Mouse (Mus musculus) granulocyte monocyte progenitor cell, adult 5-6 weeks (primary cell): ENCODE results near the gene Mrpl14. TPM values are rescaled to one million over a fixed set of nuclear protein-coding genes. Genes with fewer than 3 reads are reported as not detected.
A peak's percentile ranks its signal among the peaks of the same experiment; 100 is the strongest.

Source experiments
- ATAC-seq: replicated peaks from 2 replicates; pipeline ENCODE4 v1.8.0; 2016; ENCODE audit warnings: mild to moderate bottlenecking, moderate TSS enrichment, inconsistent platforms; ENCODE audit not compliant: poor library complexity, severe bottlenecking
- total RNA-seq, 2 experiments: library from RNA; stranded (forward) in 1 of 2; stranded (reverse) in 1 of 2; fragments of 200-712, 200-1000 nt in 1 of 2; fragments of >200 nt in 1 of 2; fragmentation: Nextera tagmentation in 1 of 2; gene quantifications; 2 replicates each; pipeline ENCODE4 v1.2.3; 2014 to 2017

The Mrpl14 gene
- total RNA-seq, 2 experiments from 2014 or later, result 36.8 to 81.2 TPM

- ATAC-seq, result peak; percentile 36
Observed at GRCm38 (mm10) chr17:45685171-45686092, 690 bp upstream of the Mrpl14 start.

DNA sequence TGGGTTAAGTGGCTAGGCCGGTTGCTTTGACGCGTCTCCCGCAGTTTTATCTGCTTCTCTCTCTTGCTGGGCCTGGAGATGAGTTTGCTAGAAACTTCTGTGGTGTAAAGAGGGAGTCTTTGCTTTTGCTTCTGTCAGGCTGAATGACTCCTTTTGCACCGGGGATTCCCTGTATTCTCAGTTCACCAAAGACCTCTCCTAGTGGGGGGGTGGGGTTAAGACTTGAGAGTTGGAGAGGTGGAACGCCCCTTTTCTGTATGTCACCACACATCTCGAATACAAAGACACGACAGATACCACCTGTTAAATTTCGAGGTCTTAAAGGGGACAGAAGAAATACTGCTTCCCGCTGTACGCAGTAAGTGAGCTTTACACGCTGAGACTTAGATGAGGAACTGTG lies 594 bp downstream of the Mrpl14 start, which contains the start of gene Tmem63b:
TSS of gene Tmem63b (minus strand) at position 190 of the 400 bp plus-strand sequence.
- peak; percentile 60 for ATAC-seq

GRCm38 (mm10) chr17:45689120-45689519 lies 3.0 kb downstream of the Mrpl14 start:
- ATAC-seq, result no peak

DNA sequence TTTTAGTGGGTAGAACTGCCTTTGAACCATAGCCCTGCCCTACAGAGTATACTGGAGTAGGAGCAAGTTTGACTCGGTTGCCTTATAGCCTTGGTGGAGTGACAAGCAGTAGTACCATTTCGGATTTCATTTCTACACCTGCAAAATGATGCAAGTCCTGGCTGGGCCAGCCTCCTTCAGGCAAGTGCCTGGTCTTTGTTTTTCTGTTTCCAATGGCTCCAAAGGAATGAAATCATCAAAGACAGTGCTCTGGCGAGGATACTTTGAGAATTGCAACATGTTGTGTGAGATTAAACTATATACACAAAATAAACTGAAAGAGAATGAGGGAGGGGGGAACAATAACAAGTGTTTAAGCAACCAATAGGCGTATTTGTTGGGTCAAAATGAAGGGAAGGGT lies 3.9 kb downstream of the Mrpl14 start:
- no peak for ATAC-seq

DNA sequence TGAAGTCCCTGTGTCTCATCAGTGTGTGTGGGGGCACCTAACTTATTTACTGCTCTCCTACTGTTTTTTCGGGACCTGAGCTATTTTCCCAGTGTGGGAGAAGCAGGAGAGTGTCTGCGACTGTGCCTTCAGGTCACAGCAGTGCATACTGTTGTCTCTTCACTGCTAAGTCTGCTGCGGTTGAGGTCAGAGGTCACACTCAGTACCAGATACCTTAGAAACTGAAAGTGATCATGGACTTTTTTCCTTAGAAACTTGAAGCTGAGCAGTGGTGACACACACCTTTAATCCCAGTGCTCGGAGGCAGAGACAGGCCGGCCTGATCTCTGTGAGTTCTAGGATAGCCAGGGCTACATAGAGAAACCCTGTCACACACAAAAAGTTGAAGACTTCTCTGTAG lies 6.0 kb downstream of the Mrpl14 start:
- ATAC-seq, result no peak

DNA sequence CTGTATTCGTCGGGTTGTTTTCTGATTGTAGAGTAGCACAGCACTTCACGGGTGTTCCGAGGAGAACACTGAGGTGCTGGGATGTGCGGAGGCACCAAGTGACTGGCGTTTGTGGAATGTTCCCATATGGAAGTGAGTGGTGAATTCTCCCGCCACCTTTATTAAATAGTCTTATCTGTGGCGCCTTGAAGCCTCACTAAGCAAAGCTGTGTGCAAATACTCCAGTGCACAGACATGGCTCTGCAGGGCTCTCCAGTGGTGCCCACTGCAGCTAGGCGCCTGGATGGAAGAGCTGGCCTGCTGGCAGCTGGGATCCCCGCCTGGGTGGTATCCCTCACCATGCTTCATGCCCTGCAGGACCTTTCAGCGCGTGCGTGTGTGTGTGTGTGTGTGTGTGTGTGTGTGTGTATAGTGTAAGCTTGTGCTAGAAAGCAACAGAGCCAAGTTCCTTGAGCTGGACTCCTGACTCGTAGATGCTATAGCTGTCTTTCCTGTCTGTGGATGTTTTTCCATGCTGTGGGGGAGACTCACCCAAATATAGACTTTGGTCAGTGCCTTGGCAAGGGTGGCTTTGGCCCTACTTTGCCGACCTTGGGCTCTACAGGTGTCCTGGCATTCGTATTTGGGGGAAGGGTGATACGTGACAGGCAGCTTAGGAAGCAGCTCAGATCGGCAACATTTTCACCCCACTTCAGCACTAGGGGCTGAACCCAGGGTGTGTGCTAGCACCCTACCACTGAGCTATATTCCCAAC lies 7.9 kb downstream of the Mrpl14 start:
- no peak for ATAC-seq

DNA sequence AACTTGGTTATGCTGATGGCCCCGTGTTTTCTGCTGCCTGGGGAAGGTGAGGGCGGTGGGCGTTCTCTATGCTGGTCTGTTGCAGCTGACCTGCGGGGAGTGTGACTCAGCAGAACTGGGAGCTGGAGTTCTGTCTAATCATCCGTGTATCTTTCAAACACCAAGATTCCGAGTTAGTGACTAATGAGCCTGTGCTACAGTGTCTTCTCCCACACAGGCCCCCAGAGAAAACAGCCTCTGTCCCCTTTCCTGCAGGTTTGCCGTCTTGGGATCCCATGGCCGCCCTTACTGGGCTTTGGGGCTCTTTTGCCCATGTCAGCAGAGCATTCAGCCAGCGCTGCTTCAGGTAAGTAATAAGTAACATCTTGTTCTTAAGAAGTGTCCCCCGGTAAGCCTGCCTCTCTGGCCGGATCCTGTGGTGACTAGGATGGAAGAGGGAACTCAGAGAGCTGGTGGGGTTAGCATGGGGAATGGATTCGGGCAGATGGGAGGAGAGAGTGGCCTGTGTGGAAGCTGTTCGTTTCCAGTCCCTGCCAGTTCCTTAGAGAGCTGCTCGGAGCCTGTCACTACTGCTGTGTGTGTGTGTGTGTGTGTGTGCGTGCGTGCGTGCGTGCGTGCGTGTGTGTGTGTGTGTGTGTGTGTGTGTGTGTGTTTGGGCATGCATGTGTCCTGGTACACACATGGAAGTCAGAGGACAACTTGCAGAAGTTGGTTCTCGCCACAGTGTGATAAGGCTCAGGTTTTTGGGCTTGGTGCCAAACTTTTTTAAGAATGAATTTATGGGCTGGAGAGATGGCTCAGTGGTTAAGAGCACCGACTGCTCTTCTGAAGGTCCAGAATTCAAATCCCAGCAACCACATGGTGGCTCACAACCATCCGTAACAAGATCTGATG lies 9.4 kb downstream of the Mrpl14 start:
- ATAC-seq, result peak; percentile 74

GRCm38 (mm10) chr17:45696981-45697380 lies 10.9 kb downstream of the Mrpl14 start:
- ATAC-seq, result no peak

- no peak for ATAC-seq
Observed at GRCm38 (mm10) chr17:45698368-45698767, 12.2 kb downstream of the Mrpl14 start.

GRCm38 (mm10) chr17:45699039-45699740 lies 13.1 kb downstream of the Mrpl14 start:
- ATAC-seq, result no peak

DNA sequence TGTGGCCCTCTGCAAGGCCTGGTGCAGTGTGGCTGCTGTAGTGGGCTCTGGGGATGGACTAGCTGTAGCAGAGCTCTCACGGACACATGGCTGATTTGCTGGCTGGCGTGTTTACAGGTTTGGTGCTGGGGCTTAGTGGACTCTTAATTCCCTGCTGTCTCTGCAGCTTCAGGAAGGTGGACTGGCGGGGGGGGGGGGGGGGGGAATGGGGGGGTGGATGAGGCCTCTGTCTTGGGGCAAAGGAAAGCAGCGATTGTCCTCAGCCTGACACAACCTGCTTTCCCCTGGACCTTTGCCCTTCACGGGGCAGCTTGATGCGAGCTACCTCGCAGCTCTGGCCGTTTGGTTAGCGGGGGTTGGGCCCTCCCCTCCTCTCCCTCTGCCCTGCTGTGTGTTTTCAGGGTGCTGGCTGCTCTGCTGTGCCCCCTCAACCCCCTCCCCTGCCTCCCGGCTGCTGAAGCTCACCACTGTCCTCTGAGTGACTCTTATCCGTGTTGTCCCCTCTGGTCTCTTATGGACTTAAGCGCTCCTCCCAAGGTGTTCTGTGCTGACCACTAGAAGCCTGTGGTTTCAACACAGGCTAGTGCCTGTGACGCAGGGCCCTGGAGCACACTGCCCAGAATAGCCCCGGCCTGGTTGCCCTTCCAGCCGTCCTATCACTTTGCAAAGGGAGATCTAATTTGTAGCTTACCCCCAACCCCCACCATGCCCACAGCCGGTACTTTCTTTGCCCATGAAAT lies 14.5 kb downstream of the Mrpl14 start:
- ATAC-seq, result no peak

DNA sequence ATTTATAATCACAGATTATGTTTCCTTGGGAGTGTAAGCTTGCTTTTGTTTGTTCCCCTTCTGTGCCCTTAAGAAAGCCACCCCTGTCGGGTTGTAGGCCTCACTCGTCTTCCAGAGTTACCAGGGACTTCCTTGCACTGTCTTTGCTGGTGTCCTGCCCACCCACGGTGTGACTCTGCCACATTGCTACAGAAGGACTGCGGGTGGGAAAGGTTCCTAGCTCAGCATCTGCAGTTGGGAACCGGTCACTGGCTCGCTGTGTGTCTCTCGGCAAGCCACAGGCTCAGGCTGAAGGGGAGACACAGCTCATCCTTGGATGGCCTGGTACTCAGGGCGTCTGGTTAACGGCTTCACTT lies 15.1 kb downstream of the Mrpl14 start:
- no peak for ATAC-seq

DNA sequence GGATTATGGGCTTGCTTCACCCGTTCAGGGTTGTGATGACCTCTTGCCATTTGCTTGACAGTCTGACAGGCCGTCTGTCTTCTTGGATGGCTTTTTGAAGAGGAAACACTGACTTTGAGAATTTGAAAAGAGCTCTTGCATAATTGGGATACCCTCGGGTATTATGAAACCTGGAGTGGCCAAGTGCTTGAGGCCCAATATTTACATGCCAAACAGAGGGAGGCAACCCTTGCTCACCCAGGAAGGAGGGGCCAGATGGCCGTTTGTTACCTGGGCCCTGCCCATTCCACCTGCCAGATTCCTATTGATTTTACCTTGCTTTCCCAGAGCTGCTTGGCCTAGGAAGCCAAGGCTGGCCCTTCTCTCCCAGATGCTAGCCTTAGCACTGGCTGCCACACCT lies 16.1 kb downstream of the Mrpl14 start:
- peak; percentile 25 for ATAC-seq

GRCm38 (mm10) chr17:45703187-45703586 lies 17.1 kb downstream of the Mrpl14 start:
- peak; percentile 96 for ATAC-seq

- ATAC-seq, result no peak
Observed at GRCm38 (mm10) chr17:45706796-45707195, 20.7 kb downstream of the Mrpl14 start.

GRCm38 (mm10) chr17:45707376-45707775 lies 21.3 kb downstream of the Mrpl14 start:
- ATAC-seq, result no peak

GRCm38 (mm10) chr17:45708179-45708578 lies 22.1 kb downstream of the Mrpl14 start:
- no peak for ATAC-seq

- no peak for ATAC-seq
Observed at GRCm38 (mm10) chr17:45709829-45710228, 23.7 kb downstream of the Mrpl14 start.

- ATAC-seq, result peak; percentile 70
Observed at GRCm38 (mm10) chr17:45710407-45710806, 24.3 kb downstream of the Mrpl14 start.
